Mouse (Mus musculus): ENCODE measurements around the gene Ccdc134. TPM values are rescaled to one million over a fixed set of nuclear protein-coding genes. Genes with fewer than 3 reads are reported as not detected.
"Not testable (repeated sequence)": the region's sequence is repeated elsewhere in the genome, so short reads cannot be mapped to it uniquely, and the experiment has no call there.

Ccdc134 gene
- polyA plus RNA-seq, 1 experiment from 2014 or later = 17.1 TPM

GRCm38 (mm10) chr15:82126690-82127089 is 1.0 kb upstream of the Ccdc134 start:
- not testable (repeated sequence) for ATAC-seq (ENCODE audit: low read depth); H3K27ac ChIP-seq (ENCODE audit: low read length); H3K36me3 ChIP-seq (ENCODE audit: control insufficient read depth, insufficient read depth, low read length); H3K4me1 ChIP-seq (replicated peaks; ENCODE audit: control insufficient read depth, insufficient read depth, low read length); H3K4me3 ChIP-seq (ENCODE audit: low read length); H3K9me3 ChIP-seq (ENCODE audit: control insufficient read depth, low read length); H3K27me3 ChIP-seq (ENCODE audit: control insufficient read depth, insufficient read depth, low read depth, low read length); H3K4me2 ChIP-seq (ENCODE audit: low read depth, low read length)
- WGBS = 80% methylated on average over 4 of the region's 4 CpGs
- H3K9ac ChIP-seq (ENCODE audit: low read length) = peak overlapping the region; percentile 67

DNA sequence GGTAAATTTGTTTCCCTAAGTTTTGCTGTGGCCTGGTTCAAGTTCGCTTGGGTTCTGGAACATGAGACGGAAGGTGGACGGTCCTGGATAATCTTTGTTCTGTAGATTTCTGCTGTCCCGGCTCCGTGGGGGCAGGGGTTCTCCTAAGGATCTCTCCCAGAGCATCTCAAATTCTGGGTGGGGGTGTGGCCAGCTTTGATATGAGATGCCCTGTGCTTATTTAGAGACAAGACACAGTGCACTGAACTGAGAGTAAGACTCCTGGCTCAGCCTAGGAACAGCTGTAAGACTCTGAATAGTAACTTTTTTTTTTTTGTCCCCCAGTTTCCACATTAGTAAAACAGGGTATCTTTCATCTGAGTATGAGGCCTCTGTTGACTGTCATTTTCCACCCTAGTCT is 676 bp downstream of the Ccdc134 start:
- Histone ChIP-seq H3K27me3 (ENCODE audit: control insufficient read depth, insufficient read depth, low read depth, low read length) (no peaks in the 10 kb centered on the region), H3K4me1 (replicated peaks; ENCODE audit: control insufficient read depth, insufficient read depth, low read length) (peaks cover 9% of the 10 kb centered on the region)
- ATAC-seq (ENCODE audit: low read depth) = no peak

DNA sequence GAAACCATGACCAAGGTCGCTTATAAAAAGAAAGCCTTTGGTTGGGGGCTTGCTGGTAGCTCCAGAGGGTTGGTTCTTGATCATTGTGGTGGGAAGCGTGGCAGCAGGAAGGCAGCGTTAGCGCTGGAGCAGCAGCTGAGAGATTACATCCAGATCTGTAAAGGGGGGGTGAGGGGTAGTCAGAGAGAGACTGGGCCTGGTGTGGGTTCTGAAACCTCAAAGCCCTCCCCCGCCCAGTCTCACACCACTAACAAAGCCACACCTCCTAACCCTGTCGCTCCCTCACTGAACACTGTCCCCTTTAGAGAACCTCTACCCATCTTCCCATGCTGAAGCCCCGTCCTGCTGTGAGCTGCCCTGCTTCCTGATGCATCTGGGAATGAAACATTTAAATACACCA is 2.9 kb downstream of the Ccdc134 start:
- H3K4me1 ChIP-seq (replicated peaks; ENCODE audit: control insufficient read depth, insufficient read depth, low read length) = peaks cover 9% of the 10 kb centered on the region
- H3K36me3 ChIP-seq (ENCODE audit: control insufficient read depth, insufficient read depth, low read length) = no peaks in the 10 kb centered on the region
- H3K9me3 ChIP-seq (ENCODE audit: control insufficient read depth, low read length) = no peaks in the 10 kb centered on the region
- H3K9ac ChIP-seq (ENCODE audit: low read length) = no peak overlapping the region
- WGBS = 67% methylated on average over 7 of the region's 7 CpGs
- no peak overlapping the region for H3K4me3 ChIP-seq (ENCODE audit: low read length)
- H3K27ac ChIP-seq (ENCODE audit: low read length) = no peak overlapping the region
- H3K4me2 ChIP-seq (ENCODE audit: low read depth, low read length) = no peak overlapping the region
- no peaks in the 10 kb centered on the region for H3K27me3 ChIP-seq (ENCODE audit: control insufficient read depth, insufficient read depth, low read depth, low read length)
- ATAC-seq (ENCODE audit: low read depth) = no peak

More for the DNA sequence above, 676 bp downstream of the Ccdc134 start:
- Histone ChIP-seq H3K9ac (ENCODE audit: low read length) (peak overlapping the region; percentile 84), H3K27ac (ENCODE audit: low read length) (0 out of 2 replicates have a peak overlapping the region, but pooled peaks have one; percentile 70), H3K4me2 (ENCODE audit: low read depth, low read length) (peak overlapping the region; percentile 96), H3K36me3 (ENCODE audit: control insufficient read depth, insufficient read depth, low read length) (no peaks in the 10 kb centered on the region), H3K4me3 (ENCODE audit: low read length) (peak overlapping the region; percentile 79), H3K9me3 (ENCODE audit: control insufficient read depth, low read length) (no peaks in the 10 kb centered on the region)
- under 1% methylated on average over 5 of the region's 5 CpGs for whole genome bisulfite sequencing

DNA sequence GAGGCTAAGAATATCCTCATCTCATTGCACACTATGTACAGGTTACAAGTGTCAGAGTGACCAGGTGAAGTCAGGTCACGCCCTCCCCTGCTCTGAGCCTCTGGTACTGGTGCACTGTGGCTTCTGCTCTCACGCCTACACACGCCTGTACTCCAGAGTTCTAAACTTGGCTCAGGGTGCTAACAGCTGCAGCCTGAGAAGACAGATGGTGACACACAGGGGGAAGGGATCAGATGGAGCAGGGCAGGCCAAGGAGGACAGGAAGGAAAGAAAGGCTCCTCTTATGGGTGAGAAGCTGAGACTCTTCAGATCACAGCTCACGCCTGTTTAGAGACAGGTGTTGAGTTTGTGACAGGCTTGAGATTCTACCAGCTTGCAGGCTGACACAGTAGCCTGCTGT is 7.7 kb downstream of the Ccdc134 start:
- Histone ChIP-seq H3K4me3 (ENCODE audit: low read length) (no peak overlapping the region), H3K9me3 (ENCODE audit: control insufficient read depth, low read length) (no peaks in the 10 kb centered on the region), H3K4me2 (ENCODE audit: low read depth, low read length) (no peak overlapping the region), H3K27me3 (ENCODE audit: control insufficient read depth, insufficient read depth, low read depth, low read length) (no peaks in the 10 kb centered on the region), H3K4me1 (replicated peaks; ENCODE audit: control insufficient read depth, insufficient read depth, low read length) (no peaks in the 10 kb centered on the region), H3K27ac (ENCODE audit: low read length) (no peak overlapping the region), H3K9ac (ENCODE audit: low read length) (no peak overlapping the region), H3K36me3 (ENCODE audit: control insufficient read depth, insufficient read depth, low read length) (no peaks in the 10 kb centered on the region)
- ATAC-seq (ENCODE audit: low read depth) = no peak
- 72% methylated on average over 4 of the region's 4 CpGs for WGBS

- H3K4me2 ChIP-seq (ENCODE audit: low read depth, low read length) = no peak overlapping the region
- H3K4me3 ChIP-seq (ENCODE audit: low read length) = no peak overlapping the region
- no peaks in the 10 kb centered on the region for H3K9me3 ChIP-seq (ENCODE audit: control insufficient read depth, low read length)
- no peak overlapping the region for H3K9ac ChIP-seq (ENCODE audit: low read length)
- WGBS = 44% methylated on average over 4 of the region's 4 CpGs
- H3K4me1 ChIP-seq (replicated peaks; ENCODE audit: control insufficient read depth, insufficient read depth, low read length) = no peaks in the 10 kb centered on the region
- H3K27me3 ChIP-seq (ENCODE audit: control insufficient read depth, insufficient read depth, low read depth, low read length) = no peaks in the 10 kb centered on the region
- H3K36me3 ChIP-seq (ENCODE audit: control insufficient read depth, insufficient read depth, low read length) = no peaks in the 10 kb centered on the region
- H3K27ac ChIP-seq (ENCODE audit: low read length) = no peak overlapping the region
- ATAC-seq (ENCODE audit: low read depth) = peak; percentile 67
Observed at GRCm38 (mm10) chr15:82138565-82138964, 10.8 kb downstream of the Ccdc134 start.

DNA sequence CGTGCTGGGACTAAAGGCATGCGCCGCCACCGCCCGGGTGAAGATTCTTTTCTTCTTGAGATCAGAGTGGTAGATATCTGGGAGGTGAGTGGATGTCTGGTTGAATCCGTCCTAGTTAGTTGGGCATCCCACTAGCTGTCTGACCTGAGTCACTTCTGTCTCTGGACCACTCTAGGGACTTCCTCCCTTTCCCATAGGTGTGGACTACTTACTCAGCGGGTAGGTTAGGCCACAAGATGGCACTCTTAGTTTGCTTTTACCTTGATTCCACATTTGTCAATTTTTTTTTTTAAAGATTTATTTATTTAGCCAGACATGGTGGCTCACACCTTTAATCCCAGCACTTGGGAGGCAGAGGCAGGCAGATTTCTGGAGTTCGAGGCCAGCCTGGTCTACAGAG is 11.5 kb downstream of the Ccdc134 start:
- Histone ChIP-seq H3K27me3 (ENCODE audit: control insufficient read depth, insufficient read depth, low read depth, low read length) (no peaks in the 10 kb centered on the region), H3K9me3 (ENCODE audit: control insufficient read depth, low read length) (no peaks in the 10 kb centered on the region), H3K4me1 (replicated peaks; ENCODE audit: control insufficient read depth, insufficient read depth, low read length) (no peaks in the 10 kb centered on the region; the same call in 1 of the 2 replicates), H3K9ac (ENCODE audit: low read length) (no peak overlapping the region), H3K27ac (ENCODE audit: low read length) (no peak overlapping the region), H3K4me3 (ENCODE audit: low read length) (no peak overlapping the region), H3K36me3 (ENCODE audit: control insufficient read depth, insufficient read depth, low read length) (no peaks in the 10 kb centered on the region), H3K4me2 (ENCODE audit: low read depth, low read length) (no peak overlapping the region)
- WGBS = 89% methylated on average over 8 of the region's 8 CpGs
- no peak for ATAC-seq (ENCODE audit: low read depth)

- ATAC-seq (ENCODE audit: low read depth) = no peak; the same call in 1 of the 2 replicates
- Histone ChIP-seq H3K4me3 (ENCODE audit: low read length) (no peak overlapping the region), H3K4me2 (ENCODE audit: low read depth, low read length) (no peak overlapping the region), H3K36me3 (ENCODE audit: control insufficient read depth, insufficient read depth, low read length) (no peaks in the 10 kb centered on the region), H3K27ac (ENCODE audit: low read length) (no peak overlapping the region), H3K27me3 (ENCODE audit: control insufficient read depth, insufficient read depth, low read depth, low read length) (no peaks in the 10 kb centered on the region), H3K9ac (ENCODE audit: low read length) (no peak overlapping the region), H3K4me1 (replicated peaks; ENCODE audit: control insufficient read depth, insufficient read depth, low read length) (no peaks in the 10 kb centered on the region; the same call in 1 of the 2 replicates), H3K9me3 (ENCODE audit: control insufficient read depth, low read length) (no peaks in the 10 kb centered on the region)
- WGBS = 85% methylated on average over 3 of the region's 3 CpGs
Observed at GRCm38 (mm10) chr15:82140355-82140754, 12.6 kb downstream of the Ccdc134 start.

GRCm38 (mm10) chr15:82144157-82144556 is 16.4 kb downstream of the Ccdc134 start:
- ATAC-seq (ENCODE audit: low read depth) = no peak
- H3K9me3 ChIP-seq (ENCODE audit: control insufficient read depth, low read length) = no peaks in the 10 kb centered on the region
- no peak overlapping the region for H3K27ac ChIP-seq (ENCODE audit: low read length)
- no peaks in the 10 kb centered on the region for H3K36me3 ChIP-seq (ENCODE audit: control insufficient read depth, insufficient read depth, low read length)
- 84% methylated on average over 5 of the region's 5 CpGs for WGBS
- no peaks in the 10 kb centered on the region for H3K27me3 ChIP-seq (ENCODE audit: control insufficient read depth, insufficient read depth, low read depth, low read length)
- peaks cover 20% of the 10 kb centered on the region for H3K4me1 ChIP-seq (replicated peaks; ENCODE audit: control insufficient read depth, insufficient read depth, low read length)
- H3K9ac ChIP-seq (ENCODE audit: low read length) = no peak overlapping the region
- H3K4me3 ChIP-seq (ENCODE audit: low read length) = no peak overlapping the region
- H3K4me2 ChIP-seq (ENCODE audit: low read depth, low read length) = no peak overlapping the region

- H3K36me3 ChIP-seq (ENCODE audit: control insufficient read depth, insufficient read depth, low read length) = no peaks in the 10 kb centered on the region
- WGBS = 29% methylated on average over 2 of the region's 2 CpGs
- H3K9me3 ChIP-seq (ENCODE audit: control insufficient read depth, low read length) = no peaks in the 10 kb centered on the region
- peak overlapping the region; percentile 83; the same call in 1 of the 2 replicates for H3K27ac ChIP-seq (ENCODE audit: low read length)
- H3K4me3 ChIP-seq (ENCODE audit: low read length) = no peak overlapping the region
- no peaks in the 10 kb centered on the region for H3K27me3 ChIP-seq (ENCODE audit: control insufficient read depth, insufficient read depth, low read depth, low read length)
- H3K9ac ChIP-seq (ENCODE audit: low read length) = no peak overlapping the region
- ATAC-seq (ENCODE audit: low read depth) = no peak
- H3K4me1 ChIP-seq (replicated peaks; ENCODE audit: control insufficient read depth, insufficient read depth, low read length) = peaks cover 23% of the 10 kb centered on the region
- no peak overlapping the region for H3K4me2 ChIP-seq (ENCODE audit: low read depth, low read length)
Observed at GRCm38 (mm10) chr15:82145408-82145807, 17.7 kb downstream of the Ccdc134 start.

Measured in lung, embryonic 16.5 days (tissue).